14 mouse cellular contexts compared by ENCODE assay signal in genomic region chr6:109730026-109730425, GRCm38 (mm10).
A peak's percentile ranks its signal among the peaks of the same experiment; 100 is the strongest.
DNase-seq lines count a peak whose midpoint lies in the region.
"Had no signal": no experiment of that assay in that cellular context is flagged by ENCODE, and none has a peak within 500 bp of the region (broad histone marks: within the 10 kb centered on the region; RNA-seq: fewer than 3 reads in every experiment).

No protein-coding gene starts in this region.

- intact Hi-C loops in left cerebral cortex, postnatal 4 days (cut with DNase I): no loop called here
- intact Hi-C loops in left cerebral cortex, postnatal 25 days (cut with DNase I): no loop called here

- peak; percentile 5 to 45 for DNase-seq in layer of hippocampus, adult 18-20 months (ENCODE audit: low spot score in 2 of 2)
- DNase-seq in layer of hippocampus, postnatal 36 days: no peak
- peak; percentile 11 to 30 for DNase-seq in left cerebral cortex, adult 9 months (ENCODE audit: low spot score in 2 of 2)
- DNase-seq in left cerebral cortex, postnatal 4 days: no peak
- DNase-seq in layer of hippocampus, adult 9-11 months: peak; percentile 22
- peak; percentile 6 to 77 for DNase-seq in left cerebral cortex, postnatal 25 days (ENCODE audit: low spot score in 2 of 2)
- no peak for DNase-seq in spleen, postnatal 14 days (ENCODE audit: low spot score in 2 of 2)
- DNase-seq: adrenal gland, adult 2 months; adrenal gland, postnatal 25 days; cerebellum, adult 2 months; cerebellum, postnatal 10 days; forebrain, postnatal 0 days; gastrocnemius, postnatal 14 days; heart, adult 2 months had no signal

Comparison
In these comparisons a context has a peak if more than half of its experiments do, and no peak if none do; other contexts are left out.
1. DNase-seq: peak in layer of hippocampus, adult 18-20 months (2 of 2), left cerebral cortex, adult 9 months (2 of 2), layer of hippocampus, adult 9-11 months (single experiment) and left cerebral cortex, postnatal 25 days (2 of 2); none in layer of hippocampus, postnatal 36 days (0 of 2), left cerebral cortex, postnatal 4 days (single experiment) and spleen, postnatal 14 days (0 of 2).